In genomic region chr8:54570618-54571609, GRCm38 (mm10) we compare ENCODE assay signal across 18 mouse cellular contexts. TPM values are rescaled to one million over a fixed set of nuclear protein-coding genes. Genes with fewer than 3 reads are reported as not detected.
DNase-seq lines count a peak whose midpoint lies in the region; ATAC-seq lines count a peak whose summit lies in the region.
"Had no signal": no experiment of that assay in that cellular context is flagged by ENCODE, and none has a peak within 500 bp of the region (broad histone marks: within the 10 kb centered on the region; RNA-seq: fewer than 3 reads in every experiment).

No protein-coding gene starts in this region.

- no peaks in the 10 kb centered on the region for H3K27me3 ChIP-seq in intestine, embryonic 14.5 days (replicated peaks; ENCODE audit: control insufficient read depth, insufficient read depth, low read length)
- no peaks in the 10 kb centered on the region for H3K27me3 ChIP-seq in intestine, embryonic 16.5 days (replicated peaks; ENCODE audit: control insufficient read depth, insufficient read depth, low read length)
- no peaks in the 10 kb centered on the region for H3K27me3 ChIP-seq in heart, embryonic 12.5 days (replicated peaks)
- H3K27me3 ChIP-seq: hindbrain, embryonic 12.5 days; limb, embryonic 12.5 days; liver, embryonic 15.5 days; neural tube, embryonic 12.5 days had no signal

- H3K9ac ChIP-seq in intestine, embryonic 14.5 days (ENCODE audit: low read length): no peak overlapping the region
- H3K9ac ChIP-seq in intestine, embryonic 16.5 days (ENCODE audit: low read depth, low read length): no peak overlapping the region
- no peak overlapping the region for H3K9ac ChIP-seq in heart, embryonic 12.5 days
- H3K9ac ChIP-seq: hindbrain, embryonic 12.5 days; limb, embryonic 12.5 days; liver, embryonic 15.5 days; neural tube, embryonic 12.5 days had no signal

- peak; percentile 6 for DNase-seq in embryo, embryonic 11 days
- no peak for DNase-seq in embryo, embryonic 9.5 days (ENCODE audit: extremely low spot score)
- DNase-seq in intestine, embryonic 14.5 days (ENCODE audit: low spot score): no peak
- peak; percentile 47 for DNase-seq in retina, embryonic 14.5 days (ENCODE audit: low spot score)
- DNase-seq: adrenal gland, postnatal 25 days; cerebellum, postnatal 10 days; kidney, postnatal 10 days had no signal

- no peaks in the 10 kb centered on the region for H3K9me3 ChIP-seq in intestine, embryonic 14.5 days (ENCODE audit: control insufficient read depth, low read length)
- no peaks in the 10 kb centered on the region for H3K9me3 ChIP-seq in intestine, embryonic 16.5 days (ENCODE audit: control insufficient read depth, low read length)
- H3K9me3 ChIP-seq in heart, embryonic 12.5 days (replicated peaks): no peaks in the 10 kb centered on the region
- H3K9me3 ChIP-seq: forebrain, embryonic 10.5 days; hindbrain, embryonic 12.5 days; limb, embryonic 12.5 days; liver, embryonic 15.5 days; neural tube, embryonic 12.5 days had no signal

- no peaks in the 10 kb centered on the region for H3K36me3 ChIP-seq in intestine, embryonic 14.5 days (ENCODE audit: control insufficient read depth, insufficient read depth, low read length)
- no peaks in the 10 kb centered on the region for H3K36me3 ChIP-seq in intestine, embryonic 16.5 days (ENCODE audit: control insufficient read depth, insufficient read depth, low read length)
- no peaks in the 10 kb centered on the region for H3K36me3 ChIP-seq in heart, embryonic 12.5 days
- H3K36me3 ChIP-seq: forebrain, embryonic 10.5 days; hindbrain, embryonic 12.5 days; limb, embryonic 12.5 days; liver, embryonic 15.5 days; neural tube, embryonic 12.5 days had no signal

- no peak for ATAC-seq in intestine, embryonic 14.5 days (replicated peaks; ENCODE audit: low FRiP score, low TSS enrichment, low read depth)
- no peak for ATAC-seq in intestine, embryonic 16.5 days
- no peak for ATAC-seq in heart, embryonic 12.5 days (ENCODE audit: insufficient number of reproducible peaks, low FRiP score)
- no peak for ATAC-seq in CD4-positive, CD25-positive, alpha-beta regulatory T cell, adult 4 months
- ATAC-seq in cerebellum, adult (ENCODE audit: insufficient number of reproducible peaks, low FRiP score, low TSS enrichment): no peak
- ATAC-seq: intestine, postnatal 0 days; midbrain, embryonic 16.5 days had no signal

- no peak overlapping the region for H3K4me3 ChIP-seq in intestine, embryonic 14.5 days (ENCODE audit: low read depth, low read length)
- H3K4me3 ChIP-seq in intestine, embryonic 16.5 days (ENCODE audit: low read length): no peak overlapping the region
- H3K4me3 ChIP-seq in heart, embryonic 12.5 days: no peak overlapping the region
- H3K4me3 ChIP-seq: forebrain, embryonic 10.5 days; hindbrain, embryonic 12.5 days; limb, embryonic 12.5 days; liver, embryonic 15.5 days; neural tube, embryonic 12.5 days had no signal

- H3K27ac ChIP-seq in intestine, embryonic 14.5 days (ENCODE audit: low read depth): 0 out of 2 replicates have a peak overlapping the region, but pooled peaks have one; percentile 16
- no peak overlapping the region for H3K27ac ChIP-seq in intestine, embryonic 16.5 days (ENCODE audit: low read length)
- H3K27ac ChIP-seq in heart, embryonic 12.5 days (ENCODE audit: poor library complexity, severe bottlenecking): peak overlapping the region; percentile 68
- H3K27ac ChIP-seq: forebrain, embryonic 10.5 days; hindbrain, embryonic 12.5 days; limb, embryonic 12.5 days; liver, embryonic 15.5 days; neural tube, embryonic 12.5 days had no signal

- 46% methylated on average over 15 of the region's 15 CpGs for WGBS in intestine, embryonic 14.5 days
- 51% methylated on average over 15 of the region's 15 CpGs for WGBS in intestine, embryonic 16.5 days
- WGBS in heart, embryonic 12.5 days: 64% methylated on average over 15 of the region's 15 CpGs

- H3K4me1 ChIP-seq in intestine, embryonic 14.5 days (replicated peaks; ENCODE audit: control insufficient read depth, insufficient read depth, low read length): no peaks in the 10 kb centered on the region; the same call in 1 of the 2 replicates
- H3K4me1 ChIP-seq in intestine, embryonic 16.5 days (ENCODE audit: control insufficient read depth, insufficient read depth, low read length): no peaks in the 10 kb centered on the region
- peaks cover 7% of the 10 kb centered on the region for H3K4me1 ChIP-seq in heart, embryonic 12.5 days (replicated peaks)
- H3K4me1 ChIP-seq: forebrain, embryonic 10.5 days; hindbrain, embryonic 12.5 days; limb, embryonic 12.5 days; liver, embryonic 15.5 days; neural tube, embryonic 12.5 days had no signal

- peak overlapping the region; percentile 9; the same call in 1 of the 2 replicates for H3K4me2 ChIP-seq in intestine, embryonic 14.5 days (ENCODE audit: low read length)
- H3K4me2 ChIP-seq in intestine, embryonic 16.5 days (ENCODE audit: low read depth, low read length): no peak overlapping the region
- H3K4me2 ChIP-seq in heart, embryonic 12.5 days: peak overlapping the region; percentile 27
- H3K4me2 ChIP-seq: hindbrain, embryonic 12.5 days; limb, embryonic 12.5 days; liver, embryonic 15.5 days; neural tube, embryonic 12.5 days had no signal

RNA-seq across cellular contexts. Expression of gene Spata4, which starts 29.7 kb away (rescaled TPM):
- not detected in 2 replicates for polyA plus RNA-seq in intestine, embryonic 14.5 days (2014; fragmentation: Nextera tagmentation; extraction: Ambion mirVana)
- not detected in 2 replicates for polyA plus RNA-seq in intestine, embryonic 16.5 days (2015; fragmentation: Nextera tagmentation; extraction: Ambion mirVana)
- polyA plus RNA-seq in heart, embryonic 12.5 days (2016; fragmentation: Nextera tagmentation; extraction: Ambion mirVana): not detected in 2 replicates
- not detected for polyA plus RNA-seq in CD4-positive, CD25-positive, alpha-beta regulatory T cell, adult 4 months (2017; shearing (Covaris generic))
- polyA plus RNA-seq: forebrain, embryonic 10.5 days; hindbrain, embryonic 12.5 days; intestine, postnatal 0 days; limb, embryonic 12.5 days; liver, embryonic 15.5 days; midbrain, embryonic 16.5 days; neural tube, embryonic 12.5 days had no signal

RNA-seq across cellular contexts. Expression of gene Spcs3, which starts 41.1 kb away (rescaled TPM):
- 79.6 and 85.1 TPM in 2 replicates for polyA plus RNA-seq in intestine, embryonic 14.5 days (2014; fragmentation: Nextera tagmentation; extraction: Ambion mirVana)
- polyA plus RNA-seq in intestine, embryonic 16.5 days (2015; fragmentation: Nextera tagmentation; extraction: Ambion mirVana): 88.6 and 89.9 TPM in 2 replicates
- 84.1 and 89.5 TPM in 2 replicates for polyA plus RNA-seq in heart, embryonic 12.5 days (2016; fragmentation: Nextera tagmentation; extraction: Ambion mirVana)
- polyA plus RNA-seq in CD4-positive, CD25-positive, alpha-beta regulatory T cell, adult 4 months (2017; shearing (Covaris generic)): 100 to 1,000 TPM; 114 to 129 TPM

RNA-seq across cellular contexts. Expression of gene Asb5, which starts 41.5 kb away (rescaled TPM):
- polyA plus RNA-seq in intestine, embryonic 14.5 days (2014; fragmentation: Nextera tagmentation; extraction: Ambion mirVana): 3.5 and 6.2 TPM in 2 replicates
- 3.0 and 3.6 TPM in 2 replicates for polyA plus RNA-seq in intestine, embryonic 16.5 days (2015; fragmentation: Nextera tagmentation; extraction: Ambion mirVana)
- 4.3 TPM in 2 replicates for polyA plus RNA-seq in heart, embryonic 12.5 days (2016; fragmentation: Nextera tagmentation; extraction: Ambion mirVana)
- polyA plus RNA-seq in CD4-positive, CD25-positive, alpha-beta regulatory T cell, adult 4 months (2017; shearing (Covaris generic)): not detected

Comparison
In these comparisons a context has a peak if more than half of its experiments do, and no peak if none do; other contexts are left out.
1. DNase-seq: peak in embryo, embryonic 11 days (single experiment) and retina, embryonic 14.5 days (single experiment); none in embryo, embryonic 9.5 days (single experiment) and intestine, embryonic 14.5 days (single experiment).